10 mouse cellular contexts compared by ENCODE assay signal in genomic region chr19:7083035-7083794, GRCm38 (mm10). TPM values are rescaled to one million over a fixed set of nuclear protein-coding genes. Genes with fewer than 3 reads are reported as not detected.
DNase-seq lines count a peak whose midpoint lies in the region; ATAC-seq and TF ChIP-seq lines count a peak whose summit lies in the region.
"Had no signal": no experiment of that assay in that cellular context is flagged by ENCODE, and none has a peak within 500 bp of the region (broad histone marks: within the 10 kb centered on the region; RNA-seq: fewer than 3 reads in every experiment).

No protein-coding gene starts in this region.

- no peak for TF ChIP-seq CTCF in heart, postnatal 0 days (IDR thresholded peaks at IDR 0.05; ENCODE audit: low read depth)
- no peak for TF ChIP-seq CTCF in kidney, adult 2 months (conservative IDR thresholded peaks at IDR 0.05; ENCODE audit: insufficient read depth, insufficient read length, low read depth, low read length)

- TF ChIP-seq POLR2A in myocyte (IDR thresholded peaks at IDR 0.05; ENCODE audit: insufficient read length, low read depth): no peak
- no peak for TF ChIP-seq POLR2A in kidney, adult 2 months (IDR thresholded peaks at IDR 0.05; ENCODE audit: low read depth, low read length)

- no peak for DNase-seq in heart, postnatal 0 days (ENCODE audit: low spot score)
- DNase-seq in heart, adult 8-10 months (ENCODE audit: low spot score): no peak
- DNase-seq in embryonic facial prominence, embryonic 14.5 days (ENCODE audit: low spot score): peak; percentile 79
- DNase-seq in cerebellum, adult 8-10 months: no peak
- DNase-seq in kidney, adult 2 months: no peak
- DNase-seq: cerebellum, postnatal 14 days had no signal

- no peaks in the 10 kb centered on the region for H3K79me2 ChIP-seq in myocyte (ENCODE audit: control insufficient read depth, insufficient read depth)

- no peak overlapping the region for H3K4me3 ChIP-seq in heart, postnatal 0 days (ENCODE audit: low read depth, low read length)
- no peak overlapping the region for H3K4me3 ChIP-seq in embryonic facial prominence, embryonic 14.5 days (ENCODE audit: low read depth, low read length)
- no peak overlapping the region for H3K4me3 ChIP-seq in hindbrain, embryonic 13.5 days
- H3K4me3 ChIP-seq in myocyte: no peak overlapping the region
- no peak overlapping the region for H3K4me3 ChIP-seq in kidney, adult 2 months (ENCODE audit: insufficient read depth, low read depth, low read length)

- H3ac ChIP-seq in myocyte (ENCODE audit: control insufficient read depth, insufficient read length): no peak overlapping the region

- no peaks in the 10 kb centered on the region for H3K9me3 ChIP-seq in heart, postnatal 0 days (replicated peaks; ENCODE audit: control insufficient read depth, low read length)
- H3K9me3 ChIP-seq in embryonic facial prominence, embryonic 14.5 days (ENCODE audit: control insufficient read depth, low read length): no peaks in the 10 kb centered on the region
- no peaks in the 10 kb centered on the region for H3K9me3 ChIP-seq in hindbrain, embryonic 13.5 days

- 0 out of 2 replicates have a peak, but pooled peaks have one; percentile 25 for ATAC-seq in heart, postnatal 0 days (ENCODE audit: insufficient read depth, low read depth)
- peak; percentile 76 for ATAC-seq in embryonic facial prominence, embryonic 14.5 days (ENCODE audit: low read depth)
- ATAC-seq in hindbrain, embryonic 13.5 days (ENCODE audit: low FRiP score): peak; percentile 33
- ATAC-seq in megakaryocyte-erythroid progenitor cell, adult 5-6 weeks (replicated peaks; ENCODE audit: low FRiP score, low TSS enrichment, poor library complexity, severe bottlenecking): no peak

- no peaks in the 10 kb centered on the region for H3K27me3 ChIP-seq in heart, postnatal 0 days (ENCODE audit: control insufficient read depth, insufficient read depth, low read length)
- H3K27me3 ChIP-seq in embryonic facial prominence, embryonic 14.5 days (replicated peaks; ENCODE audit: control insufficient read depth, insufficient read depth, low read length): no peaks in the 10 kb centered on the region
- H3K27me3 ChIP-seq in hindbrain, embryonic 13.5 days: peaks cover 55% of the 10 kb centered on the region
- H3K27me3 ChIP-seq in myocyte (ENCODE audit: control insufficient read depth, insufficient read depth, insufficient read length): no peaks in the 10 kb centered on the region
- H3K27me3 ChIP-seq in kidney, adult 2 months (replicated peaks; ENCODE audit: control insufficient read depth, insufficient read depth, low read length): no peaks in the 10 kb centered on the region

- no peak overlapping the region for H3K9ac ChIP-seq in heart, postnatal 0 days (replicated peaks; ENCODE audit: low read depth, low read length)
- no peak overlapping the region for H3K9ac ChIP-seq in embryonic facial prominence, embryonic 14.5 days (ENCODE audit: low read depth, low read length)
- peak overlapping the region; percentile 35; the same call in 1 of the 2 replicates for H3K9ac ChIP-seq in hindbrain, embryonic 13.5 days

- 0 out of 2 replicates have a peak, but pooled peaks cover 7% of the 10 kb centered on the region for H3K4me1 ChIP-seq in heart, postnatal 0 days (ENCODE audit: control insufficient read depth, insufficient read depth)
- peaks cover 11% of the 10 kb centered on the region for H3K4me1 ChIP-seq in embryonic facial prominence, embryonic 14.5 days (ENCODE audit: control insufficient read depth, insufficient read depth, low read length)
- peaks cover 53% of the 10 kb centered on the region for H3K4me1 ChIP-seq in hindbrain, embryonic 13.5 days (replicated peaks)
- no peaks in the 10 kb centered on the region for H3K4me1 ChIP-seq in kidney, adult 2 months (ENCODE audit: control insufficient read depth, insufficient read depth, low read length)

- no peak for TF ChIP-seq EP300 in heart, postnatal 0 days (IDR thresholded peaks at IDR 0.05; ENCODE audit: low read depth)

- no peak overlapping the region for H3K4me2 ChIP-seq in heart, postnatal 0 days (ENCODE audit: low read depth, low read length)
- no peak overlapping the region for H3K4me2 ChIP-seq in embryonic facial prominence, embryonic 14.5 days (ENCODE audit: low read depth, low read length)
- no peak overlapping the region for H3K4me2 ChIP-seq in hindbrain, embryonic 13.5 days
- H3K4me2 ChIP-seq in myocyte (ENCODE audit: low read depth): no peak overlapping the region

- H3K27ac ChIP-seq in heart, postnatal 0 days (ENCODE audit: low read depth): no peak overlapping the region
- no peak overlapping the region for H3K27ac ChIP-seq in embryonic facial prominence, embryonic 14.5 days (replicated peaks; ENCODE audit: low read depth, low read length)
- H3K27ac ChIP-seq in hindbrain, embryonic 13.5 days: peak overlapping the region; percentile 36; the same call in 1 of the 2 replicates
- H3K27ac ChIP-seq in kidney, adult 2 months (ENCODE audit: insufficient read depth, low read depth, low read length): no peak overlapping the region

- H3K36me3 ChIP-seq in heart, postnatal 0 days (replicated peaks; ENCODE audit: control insufficient read depth, insufficient read depth, low read length): no peaks in the 10 kb centered on the region
- H3K36me3 ChIP-seq in embryonic facial prominence, embryonic 14.5 days (ENCODE audit: control insufficient read depth, insufficient read depth, low read length): no peaks in the 10 kb centered on the region
- H3K36me3 ChIP-seq in hindbrain, embryonic 13.5 days: no peaks in the 10 kb centered on the region
- H3K36me3 ChIP-seq in myocyte (ENCODE audit: control insufficient read depth, insufficient read depth): no peaks in the 10 kb centered on the region
- H3K36me3 ChIP-seq in kidney, adult 2 months (ENCODE audit: control insufficient read depth, insufficient read depth, low read length): no peaks in the 10 kb centered on the region

- WGBS in heart, postnatal 0 days: 40% methylated on average over 14 of the region's 14 CpGs
- WGBS in embryonic facial prominence, embryonic 14.5 days: 30% methylated on average over 14 of the region's 14 CpGs
- 30% methylated on average over 14 of the region's 14 CpGs for WGBS in hindbrain, embryonic 13.5 days
- WGBS in kidney, adult 2 months: 86% methylated on average over 14 of the region's 14 CpGs

TF ChIP-seq in myocyte, 11 proteins besides CTCF, POLR2A, EP300 and RAD21 (continues in another document):
- TF ChIP-seq MYOD1 (IDR thresholded peaks at IDR 0.05; ENCODE audit: control insufficient read depth in 1 of 3, insufficient read length in 2 of 3, low read depth in 2 of 3): peak in 2 of 3 experiments; percentile 55 to 91
- no peak for TF ChIP-seq POLR2AphosphoS2 (IDR thresholded peaks at IDR 0.05; ENCODE audit: insufficient read length, low read depth)
- peak; percentile 67 for TF ChIP-seq TCF3 (IDR thresholded peaks at IDR 0.05; ENCODE audit: insufficient read length, low read depth)
- no peak for TF ChIP-seq SRF (IDR thresholded peaks at IDR 0.05; ENCODE audit: control insufficient read depth, insufficient read length, low read depth)
- no peak for TF ChIP-seq E2F4 (IDR thresholded peaks at IDR 0.05; ENCODE audit: insufficient read depth)
- TF ChIP-seq USF1 (IDR thresholded peaks at IDR 0.05; ENCODE audit: low read depth): no peak
- TF ChIP-seq CEBPB (IDR thresholded peaks at IDR 0.05; ENCODE audit: insufficient read depth, poor library complexity, severe bottlenecking): no peak
- TF ChIP-seq REST (IDR thresholded peaks at IDR 0.05; ENCODE audit: insufficient read depth, insufficient read length): no peak
- TF ChIP-seq MYOG (IDR thresholded peaks at IDR 0.05; ENCODE audit: control insufficient read depth in 1 of 3, insufficient read depth in 1 of 3, insufficient read length in 2 of 3, low read depth in 2 of 3): peak in 2 of 3 experiments; percentile 4 to 80
- peak; percentile 25 for TF ChIP-seq TCF12 (IDR thresholded peaks at IDR 0.05; ENCODE audit: insufficient read depth, poor library complexity, severe bottlenecking)

RNA-seq across cellular contexts. Expression of gene Flrt1, which starts 22.3 kb away (rescaled TPM):
- total RNA-seq in heart, postnatal 0 days (2014; rRNA removed; ENCODE audit: low replicate concordance): 0.23 and 0.89 TPM in 2 replicates
- 1.0 TPM in 2 replicates for polyA plus RNA-seq in heart, postnatal 0 days (2015; fragmentation: Nextera tagmentation; extraction: Ambion mirVana)
- 1 to 10 TPM in 3 of 4 experiments, under 1 TPM in 1; 0.92 to 2.0 (median 1.4) TPM for total RNA-seq in heart, adult 8-10 months (2022)
- polyA plus RNA-seq in embryonic facial prominence, embryonic 14.5 days (2014; fragmentation: Nextera tagmentation; extraction: Ambion mirVana): 10.4 and 10.5 TPM in 2 replicates
- 7.1 and 8.1 TPM in 2 replicates for polyA plus RNA-seq in hindbrain, embryonic 13.5 days (2015; fragmentation: Nextera tagmentation; extraction: Ambion mirVana)
- 1.2 TPM for polyA plus RNA-seq in myocyte (2012; fragmentation: generic; extraction: Trizol)
- not detected in 2 replicates for total RNA-seq in megakaryocyte-erythroid progenitor cell, adult 5-6 weeks (2014; fragmentation: Nextera tagmentation)
- total RNA-seq in megakaryocyte-erythroid progenitor cell, adult 5-6 weeks (2017): not detected in 2 replicates
- polyA plus RNA-seq in kidney, adult 2 months (2012; rRNA removed): 23.1 and 25.1 TPM in 2 replicates
- total RNA-seq: CH12.LX had no signal

RNA-seq across cellular contexts. Expression of gene Macrod1, which starts 26.6 kb away (rescaled TPM):
- total RNA-seq in heart, postnatal 0 days (2014; rRNA removed; ENCODE audit: low replicate concordance): 122 and 170 TPM in 2 replicates
- polyA plus RNA-seq in heart, postnatal 0 days (2015; fragmentation: Nextera tagmentation; extraction: Ambion mirVana): 112 and 113 TPM in 2 replicates
- total RNA-seq in heart, adult 8-10 months (2022): 100 to 1,000 TPM; 318 to 340 (median 328) TPM
- 27.1 and 30.3 TPM in 2 replicates for polyA plus RNA-seq in embryonic facial prominence, embryonic 14.5 days (2014; fragmentation: Nextera tagmentation; extraction: Ambion mirVana)
- polyA plus RNA-seq in hindbrain, embryonic 13.5 days (2015; fragmentation: Nextera tagmentation; extraction: Ambion mirVana): 4.2 and 5.3 TPM in 2 replicates
- polyA plus RNA-seq in myocyte (2012; fragmentation: generic; extraction: Trizol): 82.4 TPM
- 19.1 and 25.9 TPM in 2 replicates for total RNA-seq in megakaryocyte-erythroid progenitor cell, adult 5-6 weeks (2014; fragmentation: Nextera tagmentation)
- 6.1 and 10.3 TPM in 2 replicates for total RNA-seq in megakaryocyte-erythroid progenitor cell, adult 5-6 weeks (2017)
- 61.7 and 67.2 TPM in 2 replicates for polyA plus RNA-seq in kidney, adult 2 months (2012; rRNA removed)
- total RNA-seq: CH12.LX had no signal

RNA-seq across cellular contexts. Expression of gene Stip1, which starts 43.4 kb away (rescaled TPM):
- 94.6 and 99.7 TPM in 2 replicates for total RNA-seq in heart, postnatal 0 days (2014; rRNA removed; ENCODE audit: low replicate concordance)
- 98.3 and 98.5 TPM in 2 replicates for polyA plus RNA-seq in heart, postnatal 0 days (2015; fragmentation: Nextera tagmentation; extraction: Ambion mirVana)
- 100 to 1,000 TPM in 3 of 4 experiments, 10 to 100 TPM in 1; 96.7 to 125 (median 109) TPM for total RNA-seq in heart, adult 8-10 months (2022)
- 216 and 228 TPM in 2 replicates for polyA plus RNA-seq in embryonic facial prominence, embryonic 14.5 days (2014; fragmentation: Nextera tagmentation; extraction: Ambion mirVana)
- 233 and 239 TPM in 2 replicates for polyA plus RNA-seq in hindbrain, embryonic 13.5 days (2015; fragmentation: Nextera tagmentation; extraction: Ambion mirVana)
- 223 TPM for polyA plus RNA-seq in myocyte (2012; fragmentation: generic; extraction: Trizol)
- total RNA-seq in megakaryocyte-erythroid progenitor cell, adult 5-6 weeks (2014; fragmentation: Nextera tagmentation): 183 and 212 TPM in 2 replicates
- 309 and 310 TPM in 2 replicates for total RNA-seq in megakaryocyte-erythroid progenitor cell, adult 5-6 weeks (2017)
- polyA plus RNA-seq in kidney, adult 2 months (2012; rRNA removed): 40.6 and 51.4 TPM in 2 replicates
